Mouse (Mus musculus) skeletal muscle tissue, adult 2 months (tissue): ENCODE results near the gene Gm20388.
A peak's percentile ranks its signal among the peaks of the same experiment; 100 is the strongest.

Experiments
- DNase-seq: peaks from one replicate; pipeline ENCODE4 v3.0.0-alpha.2; 2012; ENCODE audit warnings: low read depth, low spot score

The Gm20388 gene

GRCm38 (mm10) chr8:122698254-122698768 is 2787.7 kb downstream of the Gm20388 start:
- DNase-seq = no peak

DNA sequence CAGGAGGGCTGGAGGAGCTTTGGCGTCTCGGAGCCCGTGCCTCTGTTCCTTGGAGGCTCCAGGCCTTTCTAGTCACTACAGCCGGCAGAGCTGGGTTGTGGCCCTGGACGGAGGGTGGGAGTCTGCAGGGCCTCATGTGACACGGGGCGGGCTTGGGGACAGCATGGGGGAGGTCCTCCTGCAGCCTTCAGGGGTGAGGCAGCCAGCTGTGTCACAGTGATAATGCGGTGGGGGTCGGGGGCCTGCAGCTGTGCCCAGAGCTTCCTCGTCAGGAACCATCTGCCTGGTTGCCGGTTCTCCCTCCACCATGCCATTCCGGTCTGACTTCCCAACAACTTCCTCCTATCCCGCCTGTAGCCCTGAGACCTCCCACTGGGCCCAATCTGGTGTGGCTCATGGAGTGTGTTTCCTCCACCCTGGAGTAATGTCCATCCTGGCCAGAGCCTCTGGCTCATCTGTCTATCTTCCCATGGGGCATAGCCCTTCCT is 2788.4 kb downstream of the Gm20388 start, which contains the start of gene Cbfa2t3:
TSS of gene Cbfa2t3 (minus strand) at position 105 of the 488 bp plus-strand sequence.
- peak; percentile 54 for DNase-seq

DNA sequence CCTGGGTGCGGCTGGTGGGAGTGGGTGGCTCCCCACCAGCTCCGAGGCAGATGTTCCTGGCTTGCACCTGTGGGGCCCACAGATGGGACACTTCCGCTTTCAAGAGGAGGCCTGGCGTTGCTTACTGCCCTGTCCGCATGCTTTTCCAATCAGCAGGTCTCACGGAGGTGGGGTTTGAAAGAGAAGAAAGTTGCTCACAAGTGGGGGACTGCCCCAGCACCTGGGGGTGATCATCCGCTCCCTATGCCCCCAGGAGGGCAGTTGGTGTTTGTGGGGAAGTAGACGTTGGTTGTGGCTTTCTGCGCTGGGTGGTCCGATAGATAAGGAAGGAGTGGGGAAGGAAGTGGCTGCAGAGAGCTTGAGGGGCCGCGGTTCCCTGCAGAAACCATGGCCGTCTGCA is 2790.0 kb downstream of the Gm20388 start:
- peak; percentile 43 for DNase-seq

DNA sequence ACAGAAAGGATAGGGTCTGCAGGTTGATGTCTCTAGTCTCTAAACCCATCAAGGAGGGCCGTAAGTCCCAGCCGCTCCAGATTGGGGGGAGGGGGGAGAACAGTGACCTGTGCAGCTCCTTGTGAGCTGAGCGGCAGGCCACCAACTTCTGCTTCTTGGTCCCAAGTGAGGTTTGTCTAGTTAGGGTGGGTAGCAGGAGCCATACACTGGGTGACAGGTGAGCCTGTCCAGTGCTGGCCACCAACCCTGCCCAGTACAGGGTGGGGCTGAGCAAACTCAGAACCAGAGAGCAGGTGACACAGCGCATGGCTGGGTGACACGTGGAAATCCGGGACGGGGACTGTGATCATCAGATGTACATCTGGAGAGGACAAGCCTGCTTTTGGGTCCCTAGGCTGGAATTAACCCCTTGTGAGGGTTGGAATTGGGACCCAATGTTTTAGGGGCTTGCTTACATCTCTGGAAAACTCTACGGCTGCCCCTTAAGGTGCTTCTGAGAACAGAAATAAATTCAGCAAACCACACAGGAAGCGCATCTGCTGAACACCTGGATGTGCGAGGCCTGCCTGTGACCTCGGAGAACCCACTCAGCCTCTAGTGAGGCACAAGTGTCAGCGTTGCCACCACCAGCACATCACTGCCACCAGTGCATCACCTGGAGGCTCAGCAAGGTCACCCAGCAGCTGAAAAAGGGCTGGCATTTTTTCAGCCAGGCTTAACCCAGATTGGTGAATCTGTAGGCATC is 2791.0 kb downstream of the Gm20388 start:
- no peak for DNase-seq

- DNase-seq = no peak
Measured at GRCm38 (mm10) chr8:122702301-122702941, 2791.8 kb downstream of the Gm20388 start.

- no peak for DNase-seq
Measured at GRCm38 (mm10) chr8:122702957-122703356, 2792.3 kb downstream of the Gm20388 start.

DNA sequence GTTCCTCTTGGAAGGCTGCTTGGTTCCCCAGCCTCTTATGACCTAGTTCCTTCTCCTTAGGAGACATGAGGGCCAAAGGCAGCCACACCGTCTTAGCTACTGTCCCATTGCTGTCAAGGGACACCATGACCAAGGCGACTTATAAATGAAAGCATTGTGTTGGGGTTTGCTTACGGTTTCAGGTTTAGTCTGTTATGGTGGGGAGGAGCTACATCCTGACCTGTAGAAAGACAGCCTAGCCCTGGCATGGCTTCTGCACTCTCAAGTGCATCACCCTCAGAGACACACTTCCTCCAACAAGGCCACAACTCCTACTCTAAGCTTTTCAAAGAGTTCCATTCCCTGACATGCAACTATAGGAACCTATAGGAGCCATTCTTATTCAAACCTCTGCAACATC is 2794.0 kb downstream of the Gm20388 start:
- no peak for DNase-seq

DNA sequence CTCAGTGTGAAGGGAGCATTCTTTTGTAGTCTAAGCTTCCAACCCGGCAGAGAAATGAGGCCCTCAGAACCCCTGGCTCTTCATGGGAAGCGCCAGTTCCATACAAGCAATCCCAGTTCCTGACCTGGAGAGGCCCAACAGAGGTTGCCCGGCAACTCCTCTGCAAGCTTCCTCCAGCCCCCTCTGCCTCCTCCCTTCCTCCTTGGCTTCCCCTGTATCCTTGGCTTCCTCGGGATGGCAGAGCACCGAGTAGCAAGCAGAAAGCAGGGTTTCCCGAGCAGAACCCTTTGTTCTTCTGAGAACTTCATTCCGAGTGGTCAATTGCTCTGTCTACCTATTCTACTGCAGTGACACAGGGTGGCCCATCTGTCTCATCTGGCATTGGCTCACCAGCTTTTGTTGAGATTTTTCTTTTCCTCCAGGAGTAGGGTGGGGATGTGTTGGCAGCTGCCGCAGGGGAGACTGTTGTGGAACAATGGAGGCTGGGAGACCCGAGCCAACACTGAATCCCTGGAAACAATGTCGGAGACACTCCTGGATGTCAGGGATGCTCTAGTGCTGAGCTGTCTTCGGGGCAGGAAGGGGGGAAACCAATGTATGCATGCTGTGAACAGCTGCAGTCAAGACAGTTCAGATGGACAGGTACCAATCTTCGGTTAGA is 2795.4 kb downstream of the Gm20388 start:
- no peak for DNase-seq

DNA sequence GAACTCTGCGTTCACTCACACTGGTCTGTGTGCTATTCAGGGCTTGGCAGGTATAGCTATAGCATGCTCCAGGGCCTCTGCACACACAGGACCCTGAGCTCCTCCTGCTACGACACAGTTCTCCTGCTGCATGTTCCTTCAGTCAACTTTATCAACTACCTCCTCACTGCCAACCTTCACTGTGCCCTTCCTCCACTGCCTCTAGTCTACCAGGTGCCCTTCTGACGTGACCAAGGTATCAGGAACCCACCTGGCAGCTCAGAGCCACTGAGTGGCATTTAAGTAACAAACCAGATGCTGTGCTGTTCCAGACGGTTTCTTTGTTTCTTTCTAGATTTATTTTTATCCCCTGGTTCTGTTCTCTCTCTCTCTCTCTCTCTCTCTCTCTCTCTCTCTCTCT is 2796.5 kb downstream of the Gm20388 start:
- DNase-seq = no peak

DNA sequence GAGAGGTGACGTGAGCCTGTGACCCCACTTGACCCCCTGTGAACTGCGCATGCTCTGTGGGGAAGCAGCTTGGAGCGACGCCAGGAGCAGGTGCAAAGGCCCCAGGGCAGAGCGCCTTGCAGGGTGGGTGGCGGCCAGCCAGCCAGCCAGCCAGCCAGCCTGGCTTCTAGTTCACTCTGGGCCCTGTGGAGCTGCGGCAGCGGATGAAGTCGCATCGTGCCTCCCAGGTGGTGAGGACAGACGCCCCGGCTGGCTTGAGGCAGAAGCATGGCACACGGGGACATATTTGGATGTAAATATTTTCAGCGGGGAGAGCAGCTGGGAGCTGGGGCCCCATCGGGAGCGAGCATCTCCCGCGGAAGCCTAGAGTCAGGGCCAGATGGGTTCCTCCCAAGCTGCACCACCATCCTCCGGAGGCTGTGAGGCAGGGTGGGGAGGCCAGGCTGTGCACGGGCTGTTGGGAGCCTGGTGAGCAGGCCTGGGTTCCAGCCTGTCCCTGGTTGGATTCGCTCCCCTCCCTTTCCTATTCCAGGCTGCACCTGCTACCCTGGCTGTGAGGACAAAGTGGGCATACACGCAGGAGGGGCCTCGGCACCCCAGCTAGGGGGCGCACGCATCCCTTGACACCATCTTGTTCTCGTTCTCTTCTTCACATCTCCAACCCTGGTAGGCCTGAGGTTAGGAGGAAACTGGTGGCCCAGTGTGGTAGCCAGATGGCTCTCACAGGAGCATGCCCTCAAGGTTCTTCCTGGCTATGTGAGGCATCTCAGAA is 2798.9 kb downstream of the Gm20388 start:
- no peak for DNase-seq

DNA sequence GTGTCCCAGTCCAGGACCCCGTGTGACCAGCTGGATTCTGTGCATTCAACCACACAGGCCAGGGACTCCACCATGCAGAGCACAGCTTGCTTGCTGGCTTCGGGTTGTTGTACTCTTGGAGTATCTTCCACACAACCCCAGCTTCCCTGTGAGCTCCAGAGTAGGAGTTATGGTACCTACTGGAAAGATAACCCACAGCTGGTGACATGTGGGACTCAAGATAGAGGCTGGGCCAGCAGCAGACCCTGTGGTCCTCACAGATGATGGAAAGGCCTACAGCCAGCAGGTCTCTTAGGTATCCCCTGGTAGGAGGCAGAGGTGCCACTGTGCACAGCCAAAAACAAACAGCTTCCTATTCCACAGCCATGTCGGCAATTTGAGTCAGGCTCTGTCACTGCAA is 2800.8 kb downstream of the Gm20388 start:
- DNase-seq = no peak

DNA sequence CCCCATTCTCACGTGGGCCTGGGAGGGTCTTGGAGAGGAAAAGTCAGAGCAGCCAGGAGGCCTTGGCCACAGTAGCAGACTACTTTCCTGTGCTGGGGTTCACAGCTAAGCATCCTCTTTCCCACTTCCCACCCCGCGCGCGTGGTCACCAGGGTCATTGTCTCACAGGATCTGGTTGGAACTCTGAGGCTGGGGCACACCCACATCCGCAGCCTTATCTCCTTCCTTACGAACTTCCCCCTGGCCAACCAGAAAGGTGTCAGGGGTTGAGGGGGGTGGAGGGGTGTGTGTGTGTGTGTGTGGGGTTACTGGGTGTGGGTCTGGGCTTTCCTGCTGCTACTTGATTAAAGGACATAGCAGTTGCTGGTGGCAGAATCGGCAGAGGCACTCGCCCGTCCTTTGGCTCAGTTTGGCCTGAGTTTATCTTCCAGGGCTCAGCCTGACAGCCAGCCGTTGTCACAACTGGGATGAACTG is 2801.3 kb downstream of the Gm20388 start:
- DNase-seq = peak; percentile 40

DNA sequence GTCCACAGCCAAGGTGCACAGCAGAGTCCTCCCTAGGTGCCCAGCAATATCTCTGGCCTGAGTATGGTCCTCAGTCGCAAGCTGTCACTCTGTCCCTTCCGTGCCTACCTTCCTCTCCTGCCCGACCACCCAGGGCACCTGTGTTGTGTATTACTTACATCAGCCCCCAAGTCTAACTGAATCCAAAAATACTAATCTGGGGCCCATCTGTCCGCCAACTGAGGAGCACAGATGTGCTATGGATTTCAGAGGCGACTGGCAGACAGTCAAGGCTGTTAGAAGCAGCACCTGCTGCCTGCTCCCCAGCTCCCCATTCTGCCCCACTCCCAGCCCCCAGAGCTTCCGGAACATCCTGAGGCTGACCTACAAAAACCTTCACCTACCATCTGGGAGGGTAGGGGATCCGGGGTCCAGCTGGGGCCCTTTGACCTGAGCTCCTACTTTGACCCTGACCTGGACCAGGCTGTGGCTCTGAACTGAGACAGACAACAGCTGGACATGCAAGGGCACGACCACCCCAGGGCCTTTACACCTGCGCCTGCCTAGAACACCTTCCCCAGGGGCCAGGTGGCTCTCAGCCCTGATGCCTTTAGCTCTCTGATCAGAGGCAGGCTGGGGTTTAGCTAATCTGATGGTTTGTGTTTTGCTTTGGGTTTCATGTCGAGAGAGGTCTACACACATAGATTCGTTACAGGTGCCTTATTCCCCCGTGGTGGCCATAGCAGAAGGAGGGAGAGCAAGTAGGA is 2801.9 kb downstream of the Gm20388 start:
- no peak for DNase-seq

- DNase-seq = no peak
Measured at GRCm38 (mm10) chr8:122713157-122713518, 2802.5 kb downstream of the Gm20388 start.

GRCm38 (mm10) chr8:122716566-122716965 is 2805.9 kb downstream of the Gm20388 start:
- no peak for DNase-seq

DNA sequence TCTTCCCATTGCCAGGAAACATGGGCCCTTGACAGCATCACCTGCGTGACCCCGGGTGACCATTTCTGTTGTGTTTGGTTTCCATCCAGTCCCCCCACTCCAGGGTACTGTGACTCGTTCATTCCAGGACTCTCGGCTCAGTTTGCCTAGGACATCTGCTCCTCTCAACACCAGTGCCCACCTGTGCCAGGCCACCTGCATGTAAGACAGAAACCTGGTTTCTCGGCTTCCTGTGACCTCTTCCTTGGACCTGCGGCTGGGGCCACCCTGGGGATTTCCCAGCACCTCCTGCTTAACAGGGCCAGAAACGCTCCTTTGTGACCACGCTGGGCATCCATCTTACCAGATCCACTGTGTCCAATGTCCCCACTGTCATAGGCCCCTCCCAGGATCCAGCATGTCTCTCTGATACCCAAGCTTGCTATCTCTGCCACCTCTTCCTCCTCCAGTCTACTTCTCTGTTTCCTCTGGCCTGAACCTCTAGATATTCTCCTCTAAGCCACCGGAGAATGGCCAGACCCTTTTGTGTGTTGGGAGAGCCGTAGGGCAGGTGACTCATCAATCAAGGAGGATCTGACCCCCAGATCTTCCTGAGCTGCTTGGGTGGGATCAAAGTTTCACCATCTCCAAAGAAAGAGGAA is 2807.3 kb downstream of the Gm20388 start:
- DNase-seq = no peak

- no peak for DNase-seq
Measured at GRCm38 (mm10) chr8:122718711-122719499, 2808.3 kb downstream of the Gm20388 start.

DNA sequence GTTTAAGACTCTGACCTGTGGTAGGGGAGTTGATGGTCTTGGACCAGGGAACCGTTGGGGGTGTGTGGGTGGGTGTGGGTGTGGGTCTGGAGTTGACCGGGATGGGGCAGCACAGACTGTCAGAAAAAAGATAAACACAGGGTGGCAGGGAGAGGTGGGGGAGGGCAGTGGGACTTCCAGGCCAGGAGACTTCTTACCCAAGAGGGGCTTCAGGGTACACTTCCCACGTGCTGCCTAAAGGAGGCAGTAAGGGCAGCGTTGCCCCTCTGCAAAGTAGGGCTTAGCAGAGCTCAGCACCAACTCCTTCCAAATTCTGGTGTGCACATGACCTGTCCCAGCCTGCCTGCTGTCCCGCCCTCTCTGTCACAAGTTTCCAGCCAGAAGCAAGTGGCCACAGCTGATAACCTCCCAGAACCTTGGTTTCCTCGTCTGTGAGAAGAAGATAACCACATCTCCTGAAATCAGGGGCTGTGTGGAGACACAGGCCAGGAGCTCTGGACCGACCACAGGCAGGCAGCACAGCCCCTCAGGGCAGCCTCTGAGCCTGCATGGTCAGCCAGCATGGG is 2808.9 kb downstream of the Gm20388 start:
- DNase-seq = peak; percentile 38
